Mouse (Mus musculus): ENCODE data around the gene Coq8b. TPM values are rescaled to one million over a fixed set of nuclear protein-coding genes. Genes with fewer than 3 reads are reported as not detected.

The Coq8b gene
- polyA plus RNA-seq, 1 experiment from 2014 or later, result 18.7 TPM

- 89% methylated on average over 17 of the region's 17 CpGs for WGBS
- Histone ChIP-seq H3K36me3 (replicated peaks) (no peaks in the 10 kb centered on the region), H3K9me3 (no peaks in the 10 kb centered on the region), H3K27ac (replicated peaks) (no peak overlapping the region), H3K4me3 (no peak overlapping the region), H3K27me3 (replicated peaks; ENCODE audit: low read depth, poor library complexity, severe bottlenecking) (peaks cover 47% of the 10 kb centered on the region), H3K4me1 (peaks cover 22% of the 10 kb centered on the region)
- DNase-seq (ENCODE audit: low spot score), result no peak
Observed at GRCm38 (mm10) chr7:27305091-27305730, 72.4 kb downstream of the Coq8b start.

- Histone ChIP-seq H3K27ac (replicated peaks) (no peak overlapping the region), H3K36me3 (replicated peaks) (no peaks in the 10 kb centered on the region), H3K4me1 (peaks cover 26% of the 10 kb centered on the region), H3K27me3 (replicated peaks; ENCODE audit: low read depth, poor library complexity, severe bottlenecking) (peaks cover 59% of the 10 kb centered on the region), H3K4me3 (no peak overlapping the region), H3K9me3 (no peaks in the 10 kb centered on the region)
- WGBS, result 77% methylated on average over 24 of the region's 24 CpGs
- peak; percentile 59 for DNase-seq (ENCODE audit: low spot score)
Observed at GRCm38 (mm10) chr7:27306161-27307160, 73.6 kb downstream of the Coq8b start.

- H3K36me3 ChIP-seq (replicated peaks), result no peaks in the 10 kb centered on the region
- no peaks in the 10 kb centered on the region for H3K9me3 ChIP-seq
- no peak for DNase-seq (ENCODE audit: low spot score)
- no peak overlapping the region for H3K27ac ChIP-seq (replicated peaks)
- H3K27me3 ChIP-seq (replicated peaks; ENCODE audit: low read depth, poor library complexity, severe bottlenecking), result peaks cover 67% of the 10 kb centered on the region
- peaks cover 26% of the 10 kb centered on the region for H3K4me1 ChIP-seq
- no peak overlapping the region for H3K4me3 ChIP-seq
- 59% methylated on average over 9 of the region's 9 CpGs for WGBS
Observed at GRCm38 (mm10) chr7:27307551-27307950, 74.7 kb downstream of the Coq8b start.

MicroRNA genes within 50 kb of the gene (microRNA counts, 519-probe panel; counts per million panel counts)
- microRNA mmu-miR-1191, result 188 counts per million, percentile 57 among the panel's probes with 10 or more counts

Small RNA genes within 50 kb of the gene (microRNA-seq; reads per million reads assigned to microRNA genes)
- gene Mir1191, result 13.7 reads per million, percentile 25 among the genes with 10 or more reads in this experiment

Other genes with a start within 250 kb of the Coq8b start
- not detected in 2 replicates for gene Cyp2a12, start 203.9 kb upstream of the Coq8b start, polyA plus RNA-seq (2016; fragmentation: Nextera tagmentation; extraction: Ambion mirVana)
- not detected in 2 replicates for gene Cyp2f2, start 113.1 kb upstream of the Coq8b start, polyA plus RNA-seq (2016; fragmentation: Nextera tagmentation; extraction: Ambion mirVana)
- gene Cyp2t4, start 79.3 kb upstream of the Coq8b start, polyA plus RNA-seq (2016; fragmentation: Nextera tagmentation; extraction: Ambion mirVana), result 0.09 and 0.16 TPM in 2 replicates
- 77.5 and 81.3 TPM in 2 replicates for gene Egln2, start 66.2 kb upstream of the Coq8b start, polyA plus RNA-seq (2016; fragmentation: Nextera tagmentation; extraction: Ambion mirVana)
- gene Rab4b, start 54.1 kb upstream of the Coq8b start, polyA plus RNA-seq (2016; fragmentation: Nextera tagmentation; extraction: Ambion mirVana), result 60.0 and 63.1 TPM in 2 replicates
- 1.3 TPM in 1 of 2 replicates, not detected in the other for gene Gm21983, start 51.9 kb upstream of the Coq8b start, polyA plus RNA-seq (2016; fragmentation: Nextera tagmentation; extraction: Ambion mirVana)
- gene Mia, start 51.9 kb upstream of the Coq8b start, polyA plus RNA-seq (2016; fragmentation: Nextera tagmentation; extraction: Ambion mirVana), result 0.62 and 1.5 TPM in 2 replicates
- gene BC024978, start 37.2 kb upstream of the Coq8b start, polyA plus RNA-seq (2016; fragmentation: Nextera tagmentation; extraction: Ambion mirVana), result 4.3 and 4.7 TPM in 2 replicates
- gene Snrpa, start 36.8 kb upstream of the Coq8b start, polyA plus RNA-seq (2016; fragmentation: Nextera tagmentation; extraction: Ambion mirVana), result 415 and 427 TPM in 2 replicates
- 5.1 and 5.6 TPM in 2 replicates for gene Itpkc, start 4.4 kb upstream of the Coq8b start, polyA plus RNA-seq (2016; fragmentation: Nextera tagmentation; extraction: Ambion mirVana)
- 14.8 and 15.0 TPM in 2 replicates for gene Numbl, start 25.4 kb downstream of the Coq8b start, polyA plus RNA-seq (2016; fragmentation: Nextera tagmentation; extraction: Ambion mirVana)
- 7.1 and 8.8 TPM in 2 replicates for gene Ltbp4, start 104.7 kb downstream of the Coq8b start, polyA plus RNA-seq (2016; fragmentation: Nextera tagmentation; extraction: Ambion mirVana)
- 73.2 and 80.3 TPM in 2 replicates for gene Shkbp1, start 123.0 kb downstream of the Coq8b start, polyA plus RNA-seq (2016; fragmentation: Nextera tagmentation; extraction: Ambion mirVana)
- not detected in 2 replicates for gene Gm20479, start 124.4 kb downstream of the Coq8b start, polyA plus RNA-seq (2016; fragmentation: Nextera tagmentation; extraction: Ambion mirVana)
- gene Sptbn4, start 214.7 kb downstream of the Coq8b start, polyA plus RNA-seq (2016; fragmentation: Nextera tagmentation; extraction: Ambion mirVana), result 0.19 and 0.35 TPM in 2 replicates
- 31.9 and 35.2 TPM in 2 replicates for gene Blvrb, start 215.0 kb downstream of the Coq8b start, polyA plus RNA-seq (2016; fragmentation: Nextera tagmentation; extraction: Ambion mirVana)
- gene Sertad3, start 240.7 kb downstream of the Coq8b start, polyA plus RNA-seq (2016; fragmentation: Nextera tagmentation; extraction: Ambion mirVana), result 26.2 and 26.5 TPM in 2 replicates